Mouse (Mus musculus): ENCODE data around the gene Crmp1.

Crmp1 gene

DNA sequence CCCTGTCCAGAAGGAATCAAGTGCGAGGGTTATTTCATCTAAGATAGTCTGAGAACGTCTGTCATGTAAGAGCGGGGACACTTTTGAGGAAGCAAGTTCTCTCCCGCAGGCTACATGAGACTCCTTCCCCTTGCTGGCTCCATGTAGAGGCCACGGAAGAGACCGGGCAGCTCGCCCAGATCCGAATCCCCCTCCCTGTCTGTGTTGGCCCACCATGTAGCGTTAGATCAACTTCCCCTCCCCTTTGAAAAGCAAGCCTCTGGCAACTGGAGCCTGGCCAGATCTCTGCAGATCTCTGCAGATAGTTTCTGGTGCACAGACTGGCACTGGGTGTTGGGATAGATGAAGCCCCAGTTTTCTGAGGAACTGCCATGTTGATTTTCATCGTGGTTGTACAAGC, 55.0 kb downstream of the Crmp1 start:
- in situ Hi-C loops (cut with MboI, MseI): no loop called here

DNA sequence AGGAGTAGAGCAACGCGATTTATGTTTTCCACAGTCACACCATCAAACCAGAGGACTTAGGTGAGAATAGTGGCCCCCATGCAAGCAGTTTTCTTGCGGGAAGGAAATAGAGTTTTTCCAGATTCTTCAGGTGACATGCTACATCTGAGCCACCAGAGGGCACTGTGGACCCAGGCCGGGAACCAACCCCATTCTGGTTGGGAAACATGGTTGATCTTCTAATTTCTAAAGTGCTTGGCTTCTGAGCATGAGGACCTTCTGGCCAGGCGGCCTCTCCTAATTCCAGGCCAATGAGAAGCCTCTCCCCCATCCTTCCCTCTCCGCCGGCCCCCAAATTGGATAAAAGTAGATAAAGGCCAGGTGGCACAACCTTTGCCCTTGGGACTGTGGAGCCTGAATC, 56.6 kb downstream of the Crmp1 start:
- in situ Hi-C loops (cut with MboI, MseI): no loop called here

DNA sequence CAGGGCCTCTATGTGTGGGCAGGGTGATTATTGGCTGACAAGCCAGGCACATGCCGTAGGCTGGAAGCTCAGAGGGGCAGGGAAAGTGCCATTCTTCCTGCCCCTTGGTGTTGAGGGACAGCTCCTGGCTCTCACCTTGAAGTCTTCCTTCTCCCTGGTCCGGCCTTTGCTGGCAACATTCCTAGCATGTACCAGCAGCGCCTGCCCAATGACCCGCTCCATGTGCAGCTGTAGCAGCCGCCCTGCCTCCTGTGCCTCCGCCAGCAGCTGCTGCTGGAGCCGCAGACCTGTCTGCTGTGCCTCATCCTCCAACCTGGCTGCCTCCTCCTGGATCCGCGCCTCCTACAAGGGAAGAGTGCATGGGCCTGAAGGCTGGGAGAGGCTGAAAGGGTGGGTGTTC, 68.3 kb downstream of the Crmp1 start:
- in situ Hi-C loops (cut with MboI, MseI): no loop called here

DNA sequence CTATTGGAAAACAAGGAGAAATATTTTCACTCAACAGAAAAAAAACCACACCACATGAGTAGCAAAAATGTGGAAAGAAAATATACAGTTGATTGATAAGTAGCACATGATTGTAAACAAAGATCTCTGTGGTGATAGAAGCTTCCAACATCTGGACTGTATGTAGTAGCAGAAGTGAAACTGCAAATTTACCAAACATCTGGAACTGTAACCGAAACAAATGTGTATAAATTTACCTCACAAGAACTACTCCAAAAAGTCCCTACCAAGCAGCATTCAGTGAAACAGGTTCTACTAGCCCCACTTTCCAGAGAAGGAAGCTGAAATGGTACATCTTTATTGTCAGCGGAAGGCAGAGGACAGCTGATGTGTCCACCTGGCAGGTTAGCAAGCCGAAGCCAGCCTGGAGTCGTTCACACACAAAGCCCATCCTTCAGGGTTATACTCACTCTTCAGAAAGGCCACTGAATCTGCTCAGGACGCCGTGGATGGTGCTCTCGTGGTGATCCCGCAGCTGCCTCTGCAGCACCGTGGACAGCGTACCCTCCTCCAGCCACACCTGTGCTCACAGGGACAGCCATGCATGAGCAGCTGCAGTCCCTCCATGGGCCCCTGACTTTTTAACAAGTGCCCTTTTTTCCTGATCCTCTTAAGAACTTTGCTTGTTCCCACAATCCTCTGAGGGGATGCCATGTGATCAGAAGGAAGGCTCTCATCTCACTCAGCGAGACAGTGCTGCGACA, 71.4 kb downstream of the Crmp1 start:
- in situ Hi-C loops (cut with MboI, MseI): no loop called here

DNA sequence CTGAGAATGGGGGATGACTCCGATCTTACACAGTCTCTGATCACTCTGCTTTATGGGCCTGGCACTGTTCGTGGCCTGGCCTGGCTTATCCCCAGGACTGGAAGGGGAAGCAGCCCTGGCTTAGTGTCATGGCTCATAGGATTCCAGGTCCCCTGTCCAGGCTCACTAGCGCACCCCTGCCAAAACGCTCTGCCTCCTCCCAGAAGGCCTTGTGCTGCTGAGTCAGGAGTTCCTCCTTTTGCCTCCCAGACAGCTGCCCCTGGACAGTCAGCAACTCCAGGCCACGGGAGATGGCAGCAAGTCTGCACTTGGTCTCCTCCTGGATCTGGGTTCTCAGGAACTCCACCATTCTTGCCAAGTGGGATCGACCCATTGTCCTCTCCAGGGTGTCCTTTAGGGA, 77.0 kb downstream of the Crmp1 start:
- in situ Hi-C loops (cut with MboI, MseI): no loop called here

DNA sequence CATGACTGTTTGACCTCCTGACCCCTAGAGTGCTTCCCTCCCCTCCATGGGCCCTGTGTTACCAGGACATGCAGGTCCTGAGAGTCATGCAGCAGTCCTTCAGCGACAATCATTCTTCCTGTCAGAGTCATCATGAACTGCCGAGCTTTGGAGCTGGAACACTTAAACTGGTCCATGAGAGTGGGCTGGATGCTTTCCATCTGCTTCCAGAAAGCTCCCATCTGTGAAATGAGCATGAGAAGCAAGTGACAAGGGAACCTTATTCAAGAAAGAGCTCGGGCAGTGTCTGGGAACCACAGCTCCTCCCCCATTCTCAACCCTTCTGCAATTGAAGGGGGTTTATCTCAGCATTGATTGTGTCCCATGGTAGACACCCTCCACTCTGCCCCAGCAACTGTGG, 78.4 kb downstream of the Crmp1 start:
- in situ Hi-C loops (cut with MboI, MseI): no loop called here

DNA sequence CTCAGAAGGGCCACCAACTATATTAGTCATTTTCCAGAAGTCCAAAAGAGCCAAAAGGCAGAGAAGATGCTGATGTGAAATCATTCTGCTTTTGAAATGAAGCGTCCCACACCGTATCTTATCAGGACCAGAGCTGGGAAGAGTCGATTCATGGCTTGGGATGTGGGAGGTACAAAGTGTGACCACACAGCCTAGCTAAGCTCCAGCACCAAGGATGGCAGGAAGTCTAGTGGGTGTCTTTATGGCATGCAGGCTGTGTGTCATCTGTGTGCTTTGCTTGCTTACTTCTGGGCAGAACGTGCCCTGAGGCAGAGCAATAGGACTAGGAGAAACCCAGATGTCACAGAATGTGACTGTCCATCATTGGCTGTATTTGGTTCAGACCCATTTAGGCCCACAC, 79.0 kb downstream of the Crmp1 start:
- in situ Hi-C loops (cut with MboI, MseI): no loop called here

DNA sequence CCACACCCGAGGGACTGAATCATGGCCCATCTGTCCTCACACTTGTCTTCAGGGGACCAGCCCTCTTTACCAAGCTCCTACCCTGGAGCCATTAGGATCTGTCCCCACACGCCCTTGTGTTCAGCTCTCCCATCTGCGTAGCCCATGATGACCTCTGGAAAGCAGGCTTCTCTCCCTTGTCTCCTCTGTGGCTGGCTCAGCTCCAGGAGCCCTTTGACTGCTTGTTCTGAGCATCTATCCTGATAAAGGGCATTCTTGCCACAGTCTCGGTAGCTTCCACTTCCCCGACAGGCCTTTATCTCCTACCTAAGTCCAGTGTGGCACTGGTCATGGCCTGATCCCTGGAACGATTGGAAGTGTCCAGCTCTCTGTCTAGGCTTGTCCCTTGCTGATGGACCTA, 84.9 kb downstream of the Crmp1 start:
- in situ Hi-C loops (cut with MboI, MseI): no loop called here

DNA sequence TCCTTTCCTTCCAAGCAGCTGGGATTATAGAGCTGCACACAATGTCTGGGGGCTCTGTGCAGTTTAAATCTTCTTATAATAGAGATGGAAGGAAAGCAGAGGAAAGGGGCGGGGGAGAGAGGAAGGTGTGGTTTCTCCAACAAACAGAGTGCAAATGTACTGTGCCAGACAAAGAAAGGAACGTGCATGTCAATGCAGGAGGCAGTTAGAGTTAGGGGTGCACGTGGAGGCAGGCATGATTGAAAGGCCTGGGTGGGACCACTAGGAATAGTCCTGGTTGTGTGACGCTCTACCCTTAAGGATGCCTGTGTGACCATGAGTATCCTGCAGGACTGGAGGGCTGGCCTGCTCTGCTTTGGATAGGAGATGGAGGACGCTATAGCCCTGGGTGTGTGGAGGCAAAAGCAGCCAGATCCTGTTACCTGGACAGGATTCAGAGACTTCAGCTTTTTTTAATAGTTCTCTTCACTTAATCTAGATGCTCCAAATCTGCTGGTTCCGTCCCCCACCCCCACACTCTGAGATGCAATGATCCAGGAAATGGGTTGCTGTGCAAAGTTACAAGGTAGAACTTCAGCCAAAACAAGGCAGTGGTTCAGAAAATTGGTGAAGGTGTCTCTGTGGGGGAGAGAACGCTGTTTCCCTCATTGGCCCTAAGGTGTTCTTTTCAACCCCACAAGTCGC, 88.9 kb downstream of the Crmp1 start:
- in situ Hi-C loops (cut with MboI, MseI): no loop called here

DNA sequence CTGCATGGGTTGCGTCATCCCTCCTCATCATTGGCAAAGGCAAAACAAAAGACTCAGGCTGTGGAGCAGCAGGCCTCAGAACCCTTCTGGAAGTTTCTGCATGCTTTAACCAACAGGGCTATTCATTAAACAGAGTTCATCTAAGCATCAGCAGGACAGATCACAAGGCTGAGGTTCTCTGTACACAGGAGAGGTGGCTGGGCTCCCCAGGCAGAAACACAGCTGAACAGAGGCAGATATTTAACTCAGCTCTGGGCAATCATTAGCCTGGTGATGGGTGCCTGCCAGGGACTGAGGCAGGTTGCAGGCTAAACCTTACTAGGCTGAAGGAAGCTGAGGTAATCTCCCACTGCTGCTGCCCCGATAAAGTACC, 89.4 kb downstream of the Crmp1 start:
- in situ Hi-C loops (cut with MboI, MseI): no loop called here

DNA sequence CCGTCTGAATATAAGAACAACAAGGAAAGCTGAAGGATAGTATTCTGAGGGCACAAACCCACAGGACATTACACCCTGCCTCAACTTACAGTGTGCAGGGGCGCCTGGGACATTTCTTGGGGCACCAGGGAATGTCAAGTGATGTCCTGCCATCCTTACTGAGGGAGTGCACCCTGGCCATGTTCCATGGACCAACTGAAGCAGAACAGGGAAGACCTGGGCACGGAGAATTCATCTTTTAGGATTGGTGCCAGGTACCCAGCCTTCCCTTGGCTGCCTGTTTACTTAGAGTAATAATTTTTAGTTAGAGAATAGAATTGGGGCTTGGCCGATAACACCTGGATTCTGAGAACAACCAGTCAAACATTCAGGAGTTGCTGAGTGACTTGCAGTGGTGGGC, 90.3 kb downstream of the Crmp1 start:
- in situ Hi-C loops (cut with MboI, MseI): no loop called here

DNA sequence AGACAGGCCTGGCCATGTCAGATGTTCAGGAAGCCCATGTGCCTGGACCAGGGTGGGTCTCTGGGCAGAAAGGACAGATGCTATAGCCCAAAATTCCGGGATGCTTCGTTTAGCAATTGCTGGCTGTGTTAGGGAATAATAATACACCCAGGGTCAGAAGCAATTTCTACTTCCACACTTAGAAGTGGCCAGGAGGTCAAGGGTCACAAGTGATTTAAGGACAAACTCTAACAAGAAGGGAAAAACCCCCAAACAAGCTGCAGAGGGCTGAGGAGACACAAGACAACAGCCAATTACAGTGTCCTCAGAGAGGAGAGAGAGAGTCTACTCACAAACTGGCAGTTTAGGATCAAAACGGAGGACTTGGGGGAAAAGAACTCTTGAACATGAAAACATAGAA, 93.3 kb downstream of the Crmp1 start:
- in situ Hi-C loops (cut with MboI, MseI): no loop called here

DNA sequence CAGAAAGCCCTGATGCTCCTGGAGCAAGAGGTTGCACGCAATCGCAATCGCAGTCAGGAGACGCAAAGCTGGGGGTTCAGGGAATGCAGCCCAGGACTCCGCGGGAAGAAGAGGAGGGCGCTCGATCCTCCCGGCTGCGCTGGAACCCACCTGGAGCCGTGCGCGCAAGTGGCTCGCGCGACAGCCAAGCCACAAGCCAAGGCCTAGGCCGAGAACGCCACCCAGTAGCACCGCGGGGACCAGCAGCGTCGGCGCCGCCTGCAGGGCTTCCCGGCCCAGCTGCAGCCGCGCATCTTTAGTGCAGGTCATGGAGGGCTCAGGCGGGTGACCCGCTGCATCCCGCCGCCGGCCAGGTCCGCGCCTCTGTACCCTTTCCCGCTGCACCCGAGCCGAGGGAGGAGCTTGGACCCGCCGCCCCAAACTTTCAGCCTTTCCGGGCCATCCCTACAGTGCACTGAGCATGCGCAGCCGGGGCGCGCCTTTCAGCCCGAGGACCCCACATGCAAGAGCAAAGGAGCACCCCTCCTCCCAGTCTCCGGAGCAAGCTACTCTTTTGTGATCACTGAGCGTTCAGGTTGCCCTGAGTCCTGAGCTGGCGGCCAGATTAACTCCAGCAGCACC, 94.9 kb downstream of the Crmp1 start, which contains the start of gene Evc:
TSS of gene Evc (minus strand) at position 410 of the 621 bp plus-strand sequence.
- in situ Hi-C loops (cut with MboI, MseI): no loop called here

DNA sequence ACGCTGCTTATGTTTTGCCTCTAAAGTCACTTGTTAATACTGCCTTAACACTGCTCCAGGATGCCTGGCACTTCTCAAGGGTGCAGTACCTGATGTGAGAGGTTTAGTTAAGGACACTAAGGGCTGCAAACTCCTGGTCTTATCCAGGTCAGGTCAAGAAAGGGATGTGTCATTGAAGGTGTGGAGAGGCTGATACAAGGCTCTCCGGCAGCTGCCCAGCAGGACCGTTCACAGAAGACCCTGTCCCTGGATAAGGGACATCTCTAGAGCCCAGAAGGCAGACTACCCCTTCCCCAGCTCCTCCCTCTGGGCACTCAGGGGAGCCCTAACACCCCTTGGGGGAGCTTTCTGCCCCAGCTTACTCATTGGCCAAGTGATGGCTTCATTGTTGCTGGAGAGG, 96.0 kb downstream of the Crmp1 start:
- in situ Hi-C loops (cut with MboI, MseI): no loop called here

DNA sequence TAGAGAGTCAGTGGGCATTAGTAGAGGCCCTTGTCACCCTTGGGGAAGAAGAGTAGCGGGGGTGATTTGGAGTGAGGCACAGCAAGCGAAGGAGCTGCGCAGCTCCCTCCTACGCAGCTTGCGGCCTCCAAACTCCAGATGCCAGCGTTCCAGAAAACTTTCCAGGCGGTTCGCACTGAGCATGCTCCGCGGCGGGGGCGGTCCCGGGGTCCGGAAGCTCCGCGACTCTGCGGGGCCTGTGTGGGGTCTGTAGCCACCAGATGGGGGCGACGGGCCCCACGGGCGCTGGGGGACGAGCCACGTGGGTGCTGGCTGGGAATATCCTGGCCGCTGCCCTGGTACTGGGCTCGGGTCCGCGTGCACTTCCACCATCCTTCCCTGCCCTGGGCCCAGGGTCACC, 96.5 kb downstream of the Crmp1 start, which contains the start of gene Evc2:
TSS of gene Evc2 (plus strand) at position 212 of the 400 bp plus-strand sequence.
- in situ Hi-C loops (cut with MboI, MseI): no loop called here

Data from T-helper 2 cell (primary cell).